Mouse (Mus musculus) brain, embryonic 14.5 days (tissue): Measurements from ENCODE around the gene 4930568D16Rik. TPM values are rescaled to one million over a fixed set of nuclear protein-coding genes. Genes with fewer than 3 reads are reported as not detected.

Source experiments
- DNase-seq: peaks from one replicate; pipeline ENCODE4 v3.0.0-alpha.2; 2011; ENCODE audit warnings: low read depth
- CTCF ChIP-seq: fragments of 200-500 bp; IDR thresholded peaks from 2 replicates; pipeline ENCODE4 v1.5.1; 2012; ENCODE audit warnings: inconsistent platforms, mild to moderate bottlenecking, moderate library complexity, borderline replicate concordance; ENCODE audit not compliant: insufficient read depth, insufficient read length; ENCODE audit errors: extremely low read depth
- POLR2A ChIP-seq: fragments of 200-500 bp; IDR thresholded peaks from 2 replicates; pipeline ENCODE4 v1.6.1; 2012; ENCODE audit warnings: mild to moderate bottlenecking, inconsistent platforms, borderline replicate concordance; ENCODE audit not compliant: poor library complexity, insufficient read depth, insufficient read length, severe bottlenecking; ENCODE audit errors: extremely low read depth
- polyA plus RNA-seq: library from polyadenylated mRNA; depleted of rRNA; stranded (reverse); fragments of >200 nt; gene quantifications from 2 replicates; pipeline ENCODE4 v1.2.3, GENCODE M21; 2012; rRNA removed

The 4930568D16Rik gene
- polyA plus RNA-seq, result not detected in 2 replicates

- TF ChIP-seq POLR2A (no peak), CTCF (no peak)
Measured at GRCm38 (mm10) chr2:35367629-35368028, at the start of gene 4930568D16Rik. Gene 4930568D16Rik, minus strand, starts transcription at chr2:35367729.

GRCm38 (mm10) chr2:35417231-35417630 lies 49.7 kb upstream of the 4930568D16Rik start:
- no peak for TF ChIP-seq CTCF
- no peak for DNase-seq

More at GRCm38 (mm10) chr2:35367629-35368028, at the start of gene 4930568D16Rik:
- no peak for DNase-seq

- no peak for TF ChIP-seq POLR2A
- DNase-seq, result no peak
Measured at GRCm38 (mm10) chr2:35416473-35416872, 48.9 kb upstream of the 4930568D16Rik start.

- TF ChIP-seq CTCF, result no peak
- TF ChIP-seq POLR2A, result no peak
- no peak for DNase-seq
Measured at GRCm38 (mm10) chr2:35412810-35413209, 45.3 kb upstream of the 4930568D16Rik start.

GRCm38 (mm10) chr2:35412246-35412645 lies 44.7 kb upstream of the 4930568D16Rik start:
- TF ChIP-seq CTCF, result no peak
- no peak for TF ChIP-seq POLR2A
- DNase-seq, result no peak

GRCm38 (mm10) chr2:35411640-35412190 lies 44.2 kb upstream of the 4930568D16Rik start:
- TF ChIP-seq POLR2A (no peak), CTCF (no peak)
- DNase-seq, result no peak

- TF ChIP-seq POLR2A, result no peak
- no peak for TF ChIP-seq CTCF
- no peak for DNase-seq
Measured at GRCm38 (mm10) chr2:35409466-35409865, 41.9 kb upstream of the 4930568D16Rik start.

GRCm38 (mm10) chr2:35408409-35409110 lies 41.0 kb upstream of the 4930568D16Rik start:
- TF ChIP-seq POLR2A (no peak), CTCF (no peak)
- DNase-seq, result no peak

GRCm38 (mm10) chr2:35407878-35408277 lies 40.3 kb upstream of the 4930568D16Rik start:
- no peak for DNase-seq
- TF ChIP-seq POLR2A, result no peak
- no peak for TF ChIP-seq CTCF

GRCm38 (mm10) chr2:35407266-35407665 lies 39.7 kb upstream of the 4930568D16Rik start:
- no peak for DNase-seq
- no peak for TF ChIP-seq CTCF
- no peak for TF ChIP-seq POLR2A

- DNase-seq, result no peak
- TF ChIP-seq POLR2A, result no peak
Measured at GRCm38 (mm10) chr2:35406611-35407010, 39.1 kb upstream of the 4930568D16Rik start.

GRCm38 (mm10) chr2:35402391-35402790 lies 34.9 kb upstream of the 4930568D16Rik start:
- DNase-seq, result no peak
- TF ChIP-seq POLR2A (no peak), CTCF (no peak)
